Mouse (Mus musculus) forebrain, postnatal 0 days (tissue): ENCODE measurements at regions not wholly inside any gene's neighbourhood (a gene's known extent, or its start where the extent isn't known, plus 50 kb on each side); places are given as distances from the start of the nearest gene placed in this dataset.
A peak's percentile ranks its signal among the peaks of the same experiment; 100 is the strongest.

Experiments
- ATAC-seq: fragments of 200-750 bp; cut with Nextera tagmentation; 2 replicates; pipeline ENCODE4 v1.8.0; 2017; ENCODE audit warnings: mild to moderate bottlenecking, moderate library complexity
- DNase-seq: peaks from one replicate; pipeline ENCODE4 v3.0.0-alpha.2; 2015
- H3K27ac ChIP-seq: fragments of 300-500 bp; sonication (generic); 2 replicates; pipeline ENCODE4 v1.5.1; 2014; ENCODE audit warnings: low read depth, mild to moderate bottlenecking, antibody characterized with exemption, low read length, moderate library complexity, mixed read lengths
- H3K27me3 ChIP-seq: fragments of 300-500 bp; sonication (generic); 2 replicates; pipeline ENCODE4 v1.6.1; 2014; ENCODE audit warnings: mild to moderate bottlenecking, low read length, mixed read lengths; ENCODE audit not compliant: insufficient read depth
- H3K36me3 ChIP-seq: fragments of 300-500 bp; sonication (generic); 2 replicates; pipeline ENCODE4 v1.6.1; 2014; ENCODE audit warnings: mild to moderate bottlenecking, moderate library complexity; ENCODE audit not compliant: insufficient read depth
- H3K4me1 ChIP-seq: fragments of 300-500 bp; sonication (generic); 2 replicates; pipeline ENCODE4 v1.6.1; 2014; ENCODE audit warnings: antibody characterized with exemption; ENCODE audit not compliant: insufficient read depth
- H3K4me2 ChIP-seq: fragments of 300-500 bp; sonication (generic); 2 replicates; pipeline ENCODE4 v1.6.1; 2014; ENCODE audit warnings: low read depth, mild to moderate bottlenecking, moderate library complexity
- H3K4me3 ChIP-seq: fragments of 300-500 bp; sonication (generic); 2 replicates; pipeline ENCODE4 v1.5.1; 2014; ENCODE audit warnings: low read depth, low read length, mixed read lengths
- H3K9ac ChIP-seq: fragments of 300-500 bp; sonication (generic); 2 replicates; pipeline ENCODE4 v1.6.1; 2014; ENCODE audit warnings: mild to moderate bottlenecking
- H3K9me3 ChIP-seq: fragments of 300-500 bp; sonication (generic); 2 replicates; pipeline ENCODE4 v1.6.1; 2016; ENCODE audit warnings: low read length
- CTCF ChIP-seq: sonication (generic); IDR thresholded peaks from 2 replicates; pipeline ENCODE4 v1.5.1; 2016; ENCODE audit warnings: antibody characterized with exemption, control low read depth, low read depth
- WGBS: fragments of 180-500 bp; shearing (Covaris S2); extraction: QIAGEN DNeasy Blood & Tissue Kit; methylation state at CpG from one replicate; pipeline ENCODE4 v1.1.7; 2014; 5-methylcytosine and 5-hydroxymethylcytosine counted together

DNA sequence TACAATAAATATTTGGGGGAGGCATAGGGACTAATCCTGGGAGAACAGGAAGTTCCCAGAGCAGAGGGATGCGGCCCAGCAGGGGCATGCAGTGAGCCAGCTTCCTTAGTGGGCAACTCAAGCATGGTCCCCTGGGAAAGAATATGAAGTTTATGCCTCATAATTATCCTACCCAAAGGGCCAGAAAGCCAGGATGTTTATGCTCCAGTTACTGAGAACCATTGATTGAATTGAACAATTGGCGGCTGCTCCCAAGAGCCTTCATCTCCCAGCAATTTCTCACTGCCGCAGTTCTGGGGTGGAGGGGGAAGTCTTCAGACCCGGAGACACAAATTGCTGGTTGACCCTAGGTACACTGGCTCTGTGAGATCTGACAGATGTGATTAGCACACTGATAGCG, 50.9 kb upstream of the Arntl start:
- Histone ChIP-seq H3K4me1 (no peaks in the 10 kb centered on the region), H3K9me3 (no peaks in the 10 kb centered on the region), H3K27ac (no peak overlapping the region), H3K4me3 (no peak overlapping the region), H3K27me3 (no peaks in the 10 kb centered on the region), H3K4me2 (no peak overlapping the region), H3K36me3 (no peaks in the 10 kb centered on the region), H3K9ac (no peak overlapping the region)
- WGBS, result 39% methylated on average over 5 of the region's 5 CpGs
- no peak for TF ChIP-seq CTCF
- DNase-seq, result no peak
- ATAC-seq, result no peak

DNA sequence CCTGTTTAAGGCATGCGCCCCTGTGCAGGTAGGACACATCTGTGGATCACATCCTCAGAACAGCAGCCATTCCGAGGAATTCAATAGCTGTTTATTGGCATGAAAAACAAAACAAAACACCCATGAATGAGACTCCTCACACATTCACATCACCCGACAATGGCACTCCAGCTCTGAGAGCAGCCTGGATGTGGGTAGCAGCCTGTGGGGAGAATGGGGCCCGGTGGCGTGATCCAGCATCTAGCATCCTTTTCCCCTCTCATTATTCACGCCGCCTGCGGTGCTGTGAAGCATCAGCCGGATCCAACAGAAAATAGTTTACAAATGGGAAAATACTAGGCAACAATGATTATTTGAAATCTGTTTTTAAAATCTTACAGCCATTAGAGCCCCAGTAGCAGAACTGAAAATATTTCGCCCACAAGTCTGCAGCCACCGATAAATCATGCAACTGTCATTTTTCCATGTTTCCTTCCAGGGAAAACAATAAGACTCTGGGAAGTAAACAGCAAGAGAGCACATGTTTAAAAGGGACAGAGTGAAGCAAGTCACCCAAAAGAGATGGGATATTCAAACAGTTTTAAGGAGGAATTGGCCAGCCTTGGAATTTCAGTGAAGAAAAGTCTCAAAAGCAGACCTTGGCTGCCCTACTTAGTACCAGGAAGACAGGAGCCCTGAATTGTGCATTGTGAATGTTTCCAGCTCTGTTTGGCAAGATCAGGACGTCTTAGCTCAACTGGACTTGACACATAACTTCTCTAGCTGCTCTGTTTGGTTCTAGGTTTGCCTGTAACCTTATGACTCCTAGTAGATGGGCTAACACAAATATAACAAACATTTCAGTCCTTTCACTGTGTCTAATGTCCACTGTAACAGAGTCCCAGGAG, 50.2 kb upstream of the Arntl start:
- Histone ChIP-seq H3K27me3 (no peaks in the 10 kb centered on the region), H3K4me1 (no peaks in the 10 kb centered on the region), H3K4me3 (no peak overlapping the region), H3K27ac (no peak overlapping the region), H3K36me3 (no peaks in the 10 kb centered on the region), H3K4me2 (no peak overlapping the region), H3K9me3 (no peaks in the 10 kb centered on the region), H3K9ac (no peak overlapping the region)
- DNase-seq, result peak; percentile 25
- WGBS, result 41% methylated on average over 12 of the region's 12 CpGs
- TF ChIP-seq CTCF, result no peak
- ATAC-seq, result no peak
